Mouse (Mus musculus) granulocyte monocyte progenitor cell, adult 5-6 weeks (primary cell): Measurements from ENCODE around the gene Ccr6. TPM values are rescaled to one million over a fixed set of nuclear protein-coding genes. Genes with fewer than 3 reads are reported as not detected.

ENCODE experiments used
- total RNA-seq, 2 experiments: library from RNA; stranded (forward) in 1 of 2; stranded (reverse) in 1 of 2; fragments of 200-712, 200-1000 nt in 1 of 2; fragments of >200 nt in 1 of 2; fragmentation: Nextera tagmentation in 1 of 2; gene quantifications; 2 replicates each; pipeline ENCODE4 v1.2.3; 2014 to 2017

Ccr6 gene
- total RNA-seq, 2 experiments from 2014 or later = not detected

Other genes starting within 250 kb of the Ccr6 start
- not detected in 2 replicates for gene Gm49673, start 88.3 kb upstream of the Ccr6 start, total RNA-seq (2014; fragmentation: Nextera tagmentation)
- not detected in 2 replicates for gene Gm49673, start 88.3 kb upstream of the Ccr6 start, total RNA-seq (2017)
- 71.8 and 74.2 TPM in 2 replicates for gene Rnaset2a, start 87.9 kb upstream of the Ccr6 start, total RNA-seq (2014; fragmentation: Nextera tagmentation)
- 57.8 and 62.4 TPM in 2 replicates for gene Rnaset2a, start 87.9 kb upstream of the Ccr6 start, total RNA-seq (2017)
- gene Fgfr1op, start 70.5 kb upstream of the Ccr6 start, total RNA-seq (2014; fragmentation: Nextera tagmentation) = 34.3 and 38.7 TPM in 2 replicates
- 49.2 and 53.3 TPM in 2 replicates for gene Fgfr1op, start 70.5 kb upstream of the Ccr6 start, total RNA-seq (2017)
- gene Mpc1, start 46.9 kb downstream of the Ccr6 start, total RNA-seq (2014; fragmentation: Nextera tagmentation) = 153 and 168 TPM in 2 replicates
- 161 and 207 TPM in 2 replicates for gene Mpc1, start 46.9 kb downstream of the Ccr6 start, total RNA-seq (2017)
- gene Sft2d1, start 75.1 kb downstream of the Ccr6 start, total RNA-seq (2014; fragmentation: Nextera tagmentation) = 84.0 and 86.0 TPM in 2 replicates
- 32.9 and 33.3 TPM in 2 replicates for gene Sft2d1, start 75.1 kb downstream of the Ccr6 start, total RNA-seq (2017)
- gene Prr18, start 101.4 kb downstream of the Ccr6 start, total RNA-seq (2014; fragmentation: Nextera tagmentation) = not detected in 2 replicates
- not detected in 2 replicates for gene Prr18, start 101.4 kb downstream of the Ccr6 start, total RNA-seq (2017)
- not detected in 2 replicates for gene T2, start 119.9 kb downstream of the Ccr6 start, total RNA-seq (2014; fragmentation: Nextera tagmentation)
- not detected in 2 replicates for gene T2, start 119.9 kb downstream of the Ccr6 start, total RNA-seq (2017)
- not detected in 2 replicates for gene T, start 198.4 kb downstream of the Ccr6 start, total RNA-seq (2014; fragmentation: Nextera tagmentation)
- gene T, start 198.4 kb downstream of the Ccr6 start, total RNA-seq (2017) = not detected in 2 replicates